Mouse (Mus musculus) thymus, postnatal 0 days (tissue): ENCODE results near the gene Stil. TPM values are rescaled to one million over a fixed set of nuclear protein-coding genes. Genes with fewer than 3 reads are reported as not detected.
A peak's percentile ranks its signal among the peaks of the same experiment; 100 is the strongest.

ENCODE experiments used
- DNase-seq: peaks from one replicate; pipeline ENCODE4 v3.0.0-alpha.2; 2015; ENCODE audit warnings: low spot score
- polyA plus RNA-seq: library from polyadenylated mRNA; unstranded; fragments of >200 nt; fragmentation: Nextera tagmentation; extraction: Ambion mirVana; gene quantifications from 2 replicates; pipeline ENCODE4 v1.2.1, GENCODE M21; 2015

The Stil gene
- polyA plus RNA-seq, 1 experiment from 2014 or later, result 10.2 TPM

- DNase-seq, result peak; percentile 68
These were observed 47.8 kb downstream of the Stil start for GRCm38 (mm10) chr4:115047750-115048149.

- DNase-seq, result no peak
These were observed 48.2 kb downstream of the Stil start for GRCm38 (mm10) chr4:115048190-115048589.

GRCm38 (mm10) chr4:115051245-115051644, 51.3 kb downstream of the Stil start:
- DNase-seq, result no peak

- DNase-seq, result no peak
These were observed 52.5 kb downstream of the Stil start for GRCm38 (mm10) chr4:115052343-115053005.

- DNase-seq, result no peak
These were observed 55.1 kb downstream of the Stil start for GRCm38 (mm10) chr4:115055044-115055443.

GRCm38 (mm10) chr4:115055691-115056090, 55.7 kb downstream of the Stil start:
- no peak for DNase-seq

GRCm38 (mm10) chr4:115056371-115056920, 56.5 kb downstream of the Stil start, which contains the start of gene Tal1:
TSS of gene Tal1 (plus strand) at chr4:115056426.
- DNase-seq, result no peak

- no peak for DNase-seq
These were observed 57.1 kb downstream of the Stil start for GRCm38 (mm10) chr4:115056921-115057673.

GRCm38 (mm10) chr4:115057674-115058316, 57.8 kb downstream of the Stil start:
- no peak for DNase-seq

GRCm38 (mm10) chr4:115058317-115058761, 58.4 kb downstream of the Stil start:
- no peak for DNase-seq

- DNase-seq, result no peak
These were observed 59.1 kb downstream of the Stil start for GRCm38 (mm10) chr4:115058871-115059590.

GRCm38 (mm10) chr4:115059871-115060270, 59.9 kb downstream of the Stil start:
- DNase-seq, result no peak

GRCm38 (mm10) chr4:115060753-115061152, 60.8 kb downstream of the Stil start:
- DNase-seq, result no peak

GRCm38 (mm10) chr4:115062540-115062874, 62.5 kb downstream of the Stil start:
- DNase-seq, result no peak

- DNase-seq, result peak; percentile 32
These were observed 63.0 kb downstream of the Stil start for GRCm38 (mm10) chr4:115062875-115063517.

- no peak for DNase-seq
These were observed 63.7 kb downstream of the Stil start for GRCm38 (mm10) chr4:115063518-115064239.

- DNase-seq, result no peak
These were observed 71.7 kb downstream of the Stil start for GRCm38 (mm10) chr4:115071668-115072067.

GRCm38 (mm10) chr4:115074789-115075188, 74.8 kb downstream of the Stil start:
- DNase-seq, result no peak

GRCm38 (mm10) chr4:115075204-115075915, 75.4 kb downstream of the Stil start:
- peak; percentile 42 for DNase-seq
